Mouse (Mus musculus): Measurements from ENCODE around the gene B4galnt2.

DNA sequence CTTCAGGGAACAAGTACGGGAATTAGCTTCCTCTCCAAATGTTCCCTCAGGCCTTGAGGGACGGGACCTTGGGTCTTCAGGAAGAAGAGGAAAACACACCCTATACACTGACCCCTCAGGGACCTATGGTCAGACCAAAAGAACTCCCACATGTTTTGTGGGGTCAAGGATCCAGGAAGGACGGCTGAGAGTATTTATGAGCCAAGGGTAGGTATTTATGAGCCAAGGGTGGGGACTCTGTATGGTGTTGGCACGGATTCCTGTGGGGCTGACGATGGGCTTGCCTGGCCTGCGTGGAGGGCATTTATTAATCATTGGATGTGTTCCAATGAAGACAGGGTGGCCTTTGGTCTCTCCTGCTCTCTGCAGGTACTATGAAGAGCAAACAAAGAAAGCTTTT, 78.3 kb downstream of the B4galnt2 start:
- no peak for TF ChIP-seq POLR2A (IDR thresholded peaks at IDR 0.05; ENCODE audit: extremely low read depth, insufficient read depth, low read length)
- TF ChIP-seq CTCF (IDR thresholded peaks at IDR 0.05; ENCODE audit: extremely low read depth, insufficient read depth, low read length): no peak

Measured in cortical plate, adult 2 months (tissue).